Mouse (Mus musculus) inflammation-experienced regulatory T-cells (primary cell): ENCODE measurements around the gene Glt28d2. TPM values are rescaled to one million over a fixed set of nuclear protein-coding genes. Genes with fewer than 3 reads are reported as not detected.

Experiments
- polyA plus RNA-seq, 2 experiments: library from polyadenylated mRNA; unstranded; fragments of 100-300 nt; shearing (Covaris generic); gene quantifications; one replicate each; pipeline ENCODE4 v1.2.1; 2017

The Glt28d2 gene
- 1 to 10 TPM; 1.2 to 3.6 TPM for polyA plus RNA-seq

DNA sequence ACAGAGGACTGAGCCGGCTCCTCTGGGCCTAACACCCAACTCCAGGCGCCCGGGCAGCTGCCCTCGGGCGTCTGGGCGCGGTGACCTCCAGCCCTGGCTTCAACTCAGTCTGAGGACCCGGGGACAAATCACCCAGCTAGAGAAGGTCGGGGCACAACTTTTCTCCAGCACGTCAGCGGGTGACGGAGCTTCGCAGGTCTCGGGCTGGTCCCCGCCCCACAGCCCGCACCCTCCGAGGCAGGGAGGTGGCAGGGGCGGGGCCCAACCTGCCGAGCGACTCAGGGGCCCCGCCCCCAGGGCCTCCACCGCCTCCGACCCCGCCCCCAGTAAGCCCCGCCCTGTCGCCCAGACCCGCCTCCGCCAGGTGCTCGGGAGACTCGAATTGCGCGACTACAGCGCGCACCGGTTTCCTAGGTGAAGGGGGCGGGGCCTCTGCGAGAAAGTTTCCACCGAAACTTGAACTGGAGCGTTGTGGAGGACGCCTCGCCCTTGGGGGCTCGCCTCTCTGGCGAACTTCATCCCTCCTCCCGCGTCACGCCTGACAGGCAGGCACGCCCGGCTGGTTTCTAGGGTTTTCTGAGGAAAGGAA, at the start of gene Glt28d2, which contains the start of gene Gm37240:
Gene Glt28d2 (minus strand): TSS at position 278 of the 589 bp plus-strand sequence.
Gene Gm37240 (minus strand): TSS at position 280 of the 589 bp plus-strand sequence.

Other genes with a start within 250 kb of the Glt28d2 start
- gene Fam160a1, start 70.2 kb downstream of the Glt28d2 start, polyA plus RNA-seq, result 1 to 10 TPM in 1 of 2 experiments, under 1 TPM in 1; 0.73 to 8.6 TPM
- gene Gm37240, start within 50 bp of the Glt28d2 start, polyA plus RNA-seq, result 10 to 100 TPM in 1 of 2 experiments, 1 to 10 TPM in 1; 1.0 to 14.2 TPM
- 1 to 10 TPM; 2.8 TPM for gene Sh3d19, start 83.6 kb upstream of the Glt28d2 start, polyA plus RNA-seq
- not detected for gene Prss48, start 115.0 kb upstream of the Glt28d2 start, polyA plus RNA-seq